Mouse (Mus musculus) cerebellum, adult 2 months (tissue): ENCODE results near the gene Capzb.

Experiments used
- CTCF ChIP-seq: fragments of 200-500 bp; IDR thresholded peaks from 2 replicates; pipeline ENCODE4 v1.5.1; 2011; ENCODE audit warnings: low read depth, mild to moderate bottlenecking, control low read depth, low read length, moderate library complexity, borderline replicate concordance; ENCODE audit not compliant: insufficient read depth
- POLR2A ChIP-seq: fragments of 200-500 bp; IDR thresholded peaks from 2 replicates; pipeline ENCODE4 v1.6.1; 2011; ENCODE audit warnings: low read length, control low read depth, borderline replicate concordance; ENCODE audit not compliant: insufficient read depth

GRCm38 (mm10) chr4:139197453-139197852 lies 4.8 kb downstream of the Capzb start:
- TF ChIP-seq CTCF (no peak), POLR2A (no peak)
